Mouse (Mus musculus) brain, embryonic 14.5 days (tissue): ENCODE data around the gene Gga3. TPM values are rescaled to one million over a fixed set of nuclear protein-coding genes. Genes with fewer than 3 reads are reported as not detected.
A peak's percentile ranks its signal among the peaks of the same experiment; 100 is the strongest.

Source experiments
- DNase-seq: peaks from one replicate; pipeline ENCODE4 v3.0.0-alpha.2; 2011; ENCODE audit warnings: low read depth
- CTCF ChIP-seq: fragments of 200-500 bp; IDR thresholded peaks from 2 replicates; pipeline ENCODE4 v1.5.1; 2012; ENCODE audit warnings: inconsistent platforms, mild to moderate bottlenecking, moderate library complexity, borderline replicate concordance; ENCODE audit not compliant: insufficient read depth, insufficient read length; ENCODE audit errors: extremely low read depth
- POLR2A ChIP-seq: fragments of 200-500 bp; IDR thresholded peaks from 2 replicates; pipeline ENCODE4 v1.6.1; 2012; ENCODE audit warnings: mild to moderate bottlenecking, inconsistent platforms, borderline replicate concordance; ENCODE audit not compliant: poor library complexity, insufficient read depth, insufficient read length, severe bottlenecking; ENCODE audit errors: extremely low read depth
- polyA plus RNA-seq: library from polyadenylated mRNA; depleted of rRNA; stranded (reverse); fragments of >200 nt; gene quantifications from 2 replicates; pipeline ENCODE4 v1.2.3, GENCODE M21; 2012

Gga3 gene
- polyA plus RNA-seq, 1 experiment, result 57.1 TPM

GRCm38 (mm10) chr11:115639540-115639939 is 35.7 kb upstream of the Gga3 start:
- TF ChIP-seq POLR2A, result no peak
- TF ChIP-seq CTCF, result no peak
- DNase-seq, result no peak

GRCm38 (mm10) chr11:115638498-115639409 is 34.9 kb upstream of the Gga3 start:
- no peak for DNase-seq
- no peak for TF ChIP-seq CTCF

GRCm38 (mm10) chr11:115636960-115637359 is 33.1 kb upstream of the Gga3 start:
- TF ChIP-seq CTCF (no peak), POLR2A (no peak)
- no peak for DNase-seq

DNA sequence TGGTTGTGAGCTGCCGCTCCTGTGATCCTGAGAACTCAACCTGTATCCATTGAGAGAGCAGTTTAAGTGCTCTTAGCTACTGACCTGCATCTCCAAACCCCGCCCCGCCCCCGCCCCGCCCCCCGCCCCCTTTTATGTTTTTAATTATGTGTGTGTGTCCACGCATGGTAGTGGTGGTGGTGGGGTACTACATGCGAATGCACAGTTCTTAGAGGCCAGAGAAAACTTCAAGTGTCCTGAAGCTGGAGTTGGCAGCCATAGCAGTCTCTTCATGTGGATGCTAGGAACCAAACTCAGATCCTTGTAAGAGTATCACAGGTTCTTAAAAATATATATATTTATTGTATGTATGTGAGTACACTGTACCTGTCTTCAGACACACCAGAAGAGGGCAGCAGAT is 31.6 kb upstream of the Gga3 start:
- TF ChIP-seq POLR2A, result no peak
- TF ChIP-seq CTCF, result no peak

GRCm38 (mm10) chr11:115635041-115635440 is 31.2 kb upstream of the Gga3 start:
- no peak for DNase-seq
- no peak for TF ChIP-seq CTCF
- TF ChIP-seq POLR2A, result no peak

More for the DNA sequence above, 31.6 kb upstream of the Gga3 start:
- DNase-seq, result no peak

- peak; percentile 30 for DNase-seq
- TF ChIP-seq CTCF, result no peak
- no peak for TF ChIP-seq POLR2A
These were observed 30.3 kb upstream of the Gga3 start for GRCm38 (mm10) chr11:115634109-115634508.

DNA sequence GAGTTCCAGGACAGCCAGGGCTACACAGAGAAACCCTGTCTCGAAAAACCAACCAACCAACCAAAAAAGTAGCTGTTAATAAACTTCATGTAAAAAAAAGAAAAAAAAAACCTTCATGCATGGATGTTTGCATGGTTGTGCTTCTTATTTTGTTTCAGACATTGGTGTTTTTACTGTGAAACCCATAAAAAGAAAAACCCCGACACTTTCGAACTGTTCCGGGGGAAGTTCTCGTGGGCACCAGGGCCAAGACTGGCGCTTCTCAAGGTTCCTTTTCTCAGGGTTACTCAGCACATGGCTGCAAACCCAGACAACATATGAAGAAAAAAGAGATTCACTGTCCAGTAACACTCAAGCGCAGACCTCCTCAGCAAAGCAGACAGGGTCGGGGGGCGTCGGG is 29.0 kb upstream of the Gga3 start:
- TF ChIP-seq POLR2A (no peak), CTCF (no peak)
- DNase-seq, result no peak

DNA sequence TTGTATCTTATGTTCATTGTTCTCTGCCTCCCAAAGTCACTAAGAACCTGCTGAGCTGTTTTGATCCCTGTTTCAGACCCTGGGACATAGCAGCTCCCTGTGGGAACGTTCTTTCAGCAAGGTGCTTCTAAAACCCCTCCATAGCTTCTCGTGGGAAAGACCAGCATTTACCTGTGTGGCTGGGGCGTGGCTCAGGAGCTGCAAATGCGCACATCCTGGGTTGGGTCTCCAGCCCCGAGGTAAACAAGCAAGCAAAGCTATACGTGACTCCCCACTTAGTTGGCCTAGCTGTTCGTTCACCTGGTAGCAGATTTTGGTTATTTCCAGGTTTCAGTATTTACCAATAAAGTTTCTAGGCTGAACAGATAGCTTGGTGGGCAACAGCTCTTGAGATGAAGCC is 28.4 kb upstream of the Gga3 start:
- DNase-seq, result no peak
- no peak for TF ChIP-seq POLR2A
- TF ChIP-seq CTCF, result no peak

DNA sequence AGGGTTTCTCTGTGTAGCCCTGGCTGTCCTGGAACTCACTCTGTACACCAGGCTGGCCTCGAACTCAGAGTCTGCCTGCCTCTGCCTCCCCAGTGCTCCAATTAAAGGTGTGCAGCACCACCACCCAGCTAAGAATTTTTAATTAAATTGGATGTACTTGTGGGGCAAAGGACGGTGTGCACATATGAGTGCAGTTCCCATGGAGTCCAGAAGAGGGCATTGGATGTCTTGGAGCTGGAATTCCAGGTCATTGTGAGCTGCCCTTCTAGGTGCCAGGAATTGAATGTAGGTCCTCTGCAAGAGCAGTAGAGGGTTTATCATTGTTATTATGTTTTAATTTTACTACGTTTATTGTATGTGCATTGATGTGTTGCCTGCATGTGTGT is 27.6 kb upstream of the Gga3 start:
- TF ChIP-seq CTCF, result peak; percentile 56; the same call in 1 of the 2 replicates
- TF ChIP-seq POLR2A, result no peak
- peak; percentile 37 for DNase-seq

DNA sequence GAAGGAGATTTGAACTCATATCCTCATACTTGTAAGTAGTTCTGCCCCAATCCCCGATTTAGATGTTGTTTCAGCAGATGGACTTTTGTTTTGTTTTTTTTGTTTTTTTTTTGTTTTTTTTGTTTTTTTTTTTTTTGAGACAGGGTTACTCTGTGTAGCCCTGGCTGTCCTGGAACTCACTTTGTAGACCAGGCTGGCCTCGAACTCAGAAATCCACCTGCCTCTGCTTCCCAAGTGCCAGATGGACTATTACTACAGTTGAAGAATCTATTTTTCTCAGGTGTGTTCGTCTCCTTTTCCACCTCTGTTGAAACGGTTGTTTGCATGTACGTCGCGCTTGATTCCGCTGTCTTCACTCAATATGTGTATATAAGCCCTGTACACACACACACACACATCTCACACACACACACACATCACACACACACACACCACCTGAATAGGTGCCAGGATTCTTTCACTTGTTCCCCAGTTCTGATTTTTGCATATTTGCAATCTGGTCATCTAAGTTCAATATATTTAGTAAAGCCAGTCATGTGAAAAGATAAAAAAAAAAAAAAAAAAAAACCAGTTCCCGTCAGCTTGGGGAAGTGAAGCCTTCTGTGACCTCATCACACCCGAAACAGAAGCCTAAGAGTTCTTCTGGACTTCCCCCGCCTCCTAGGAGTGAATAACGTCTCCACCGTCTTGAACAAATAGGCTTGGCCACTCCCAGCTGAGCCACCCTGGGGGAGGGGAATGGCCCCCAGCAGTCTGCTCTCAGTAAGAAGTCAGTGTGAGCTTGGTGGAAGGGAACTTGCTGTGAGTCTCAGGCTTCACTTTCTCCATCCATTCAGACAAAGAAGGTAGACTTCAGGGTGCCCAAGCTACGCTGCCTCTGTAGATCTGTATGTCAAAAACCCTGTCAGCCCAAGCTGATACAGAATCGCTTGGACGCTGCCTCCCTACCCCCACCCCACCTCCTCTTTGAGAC is 27.0 kb upstream of the Gga3 start:
- no peak for DNase-seq
- TF ChIP-seq CTCF, result no peak
- TF ChIP-seq POLR2A, result no peak
